Mouse (Mus musculus): Measurements from ENCODE around the gene Limch1.

DNA sequence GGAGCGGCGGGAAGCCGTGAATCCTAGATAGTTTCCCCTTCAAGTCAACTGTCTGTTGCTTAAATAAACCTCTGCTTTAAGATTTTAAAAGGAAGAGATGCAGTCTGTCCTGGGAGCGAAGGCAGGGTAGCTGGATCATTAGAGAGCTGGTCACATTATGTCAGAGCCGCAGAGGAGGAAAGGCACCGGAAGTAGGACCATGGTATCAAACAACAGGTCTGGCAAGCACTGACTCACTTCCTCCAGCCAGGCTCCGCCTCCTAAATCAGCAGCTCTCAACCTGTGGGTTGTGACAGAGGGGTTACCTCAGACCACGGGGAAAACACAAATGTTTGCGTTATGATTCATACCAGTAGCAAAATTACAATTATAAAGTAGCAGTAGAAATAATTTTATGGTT is 318.0 kb downstream of the Limch1 start:
- no peak for TF ChIP-seq CTCF (IDR thresholded peaks at IDR 0.05; ENCODE audit: control insufficient read depth, insufficient read depth, insufficient replicate concordance, low read depth, low read length)
- no peak for TF ChIP-seq POLR2A (IDR thresholded peaks at IDR 0.05; ENCODE audit: control insufficient read depth, low read depth, low read length)
